Mouse (Mus musculus): ENCODE results near the gene Zfp710. TPM values are rescaled to one million over a fixed set of nuclear protein-coding genes. Genes with fewer than 3 reads are reported as not detected.

Zfp710 gene
- total and polyA plus RNA-seq, 2 experiments, result 5.4 to 12.7 TPM

DNA sequence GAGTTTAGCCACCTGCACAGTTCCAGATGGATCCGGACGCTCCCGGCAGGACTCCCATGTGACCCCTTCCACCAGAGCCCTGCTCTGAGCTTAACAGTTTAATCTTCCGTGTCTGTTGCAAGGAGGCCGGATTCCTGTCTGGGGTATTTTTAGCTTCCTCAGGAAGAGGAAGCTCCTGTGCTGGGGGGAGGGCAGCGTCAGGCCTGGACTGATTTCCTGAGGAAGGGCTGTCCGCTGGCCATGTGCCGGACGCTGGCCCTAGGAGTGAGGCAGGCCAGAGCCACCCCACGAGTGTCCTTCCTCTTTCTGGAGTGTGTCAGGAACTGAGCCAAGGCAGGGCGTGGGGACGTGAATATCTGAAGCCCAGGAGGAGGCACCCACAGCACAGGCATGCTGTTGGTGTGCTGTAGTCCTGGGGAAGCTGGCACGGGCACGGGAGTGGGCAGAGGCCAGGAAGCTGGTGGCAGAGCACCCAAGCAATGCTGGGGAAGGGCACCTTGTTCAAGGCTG lies 54.2 kb downstream of the Zfp710 start:
- H3K27me3 ChIP-seq (ENCODE audit: control insufficient read depth, insufficient read depth, low read length), result no peaks in the 10 kb centered on the region
- DNase-seq (ENCODE audit: extremely low read depth, low read depth, low spot score), result peak; percentile 86
- peak overlapping the region; percentile 25 for H3K9ac ChIP-seq (ENCODE audit: low read depth, low read length)
- H3K27ac ChIP-seq (replicated peaks; ENCODE audit: insufficient read depth, low read depth, low read length), result peak overlapping the region; percentile 52
- no peak overlapping the region for H3K4me3 ChIP-seq (ENCODE audit: insufficient read depth, low read depth, low read length)
- TF ChIP-seq CTCF (IDR thresholded peaks at IDR 0.05; ENCODE audit: low read depth, low read length) (no peak), POLR2A (IDR thresholded peaks at IDR 0.05; ENCODE audit: extremely low read depth, insufficient read depth, low read length) (no peak)
- WGBS, result 5% methylated on average over 14 of the region's 14 CpGs
- H3K4me1 ChIP-seq (ENCODE audit: control insufficient read depth, insufficient read depth, low read length), result peaks cover 17% of the 10 kb centered on the region
- H3K36me3 ChIP-seq (ENCODE audit: control insufficient read depth, insufficient read depth, low read length), result no peaks in the 10 kb centered on the region
- peaks cover 3% of the 10 kb centered on the region; the same call in 1 of the 2 replicates for H3K79me2 ChIP-seq (ENCODE audit: control insufficient read depth, insufficient read depth, low read length)

GRCm38 (mm10) chr7:80081586-80082554 lies 57.3 kb downstream of the Zfp710 start:
- peaks cover 17% of the 10 kb centered on the region for H3K4me1 ChIP-seq (ENCODE audit: control insufficient read depth, insufficient read depth, low read length)
- WGBS, result 85% methylated on average over 42 of the region's 42 CpGs
- no peaks in the 10 kb centered on the region for H3K27me3 ChIP-seq (ENCODE audit: control insufficient read depth, insufficient read depth, low read length)
- H3K36me3 ChIP-seq (ENCODE audit: control insufficient read depth, insufficient read depth, low read length), result no peaks in the 10 kb centered on the region; the same call in 1 of the 2 replicates
- H3K27ac ChIP-seq (replicated peaks; ENCODE audit: insufficient read depth, low read depth, low read length), result no peak overlapping the region
- no peak overlapping the region for H3K9ac ChIP-seq (ENCODE audit: low read depth, low read length)
- DNase-seq (ENCODE audit: extremely low read depth, low read depth, low spot score), result peak; percentile 70
- TF ChIP-seq POLR2A (IDR thresholded peaks at IDR 0.05; ENCODE audit: extremely low read depth, insufficient read depth, low read length) (no peak), CTCF (IDR thresholded peaks at IDR 0.05; ENCODE audit: low read depth, low read length) (no peak)
- H3K4me3 ChIP-seq (ENCODE audit: insufficient read depth, low read depth, low read length), result no peak overlapping the region
- no peaks in the 10 kb centered on the region for H3K79me2 ChIP-seq (ENCODE audit: control insufficient read depth, insufficient read depth, low read length)

GRCm38 (mm10) chr7:80084484-80084931 lies 59.9 kb downstream of the Zfp710 start:
- no peaks in the 10 kb centered on the region for H3K79me2 ChIP-seq (ENCODE audit: control insufficient read depth, insufficient read depth, low read length)
- peak; percentile 61 for DNase-seq (ENCODE audit: extremely low read depth, low read depth, low spot score)
- TF ChIP-seq POLR2A (IDR thresholded peaks at IDR 0.05; ENCODE audit: extremely low read depth, insufficient read depth, low read length), result no peak
- TF ChIP-seq CTCF (IDR thresholded peaks at IDR 0.05; ENCODE audit: low read depth, low read length), result peak; percentile 70
- H3K4me1 ChIP-seq (ENCODE audit: control insufficient read depth, insufficient read depth, low read length), result peaks cover 2% of the 10 kb centered on the region
- WGBS, result 59% methylated on average over 7 of the region's 7 CpGs
- no peaks in the 10 kb centered on the region; the same call in 1 of the 2 replicates for H3K36me3 ChIP-seq (ENCODE audit: control insufficient read depth, insufficient read depth, low read length)
- no peak overlapping the region for H3K4me3 ChIP-seq (ENCODE audit: insufficient read depth, low read depth, low read length)
- no peak overlapping the region for H3K9ac ChIP-seq (ENCODE audit: low read depth, low read length)
- no peak overlapping the region for H3K27ac ChIP-seq (replicated peaks; ENCODE audit: insufficient read depth, low read depth, low read length)
- H3K27me3 ChIP-seq (ENCODE audit: control insufficient read depth, insufficient read depth, low read length), result no peaks in the 10 kb centered on the region

GRCm38 (mm10) chr7:80085970-80086715 lies 61.5 kb downstream of the Zfp710 start:
- Histone ChIP-seq H3K4me3 (ENCODE audit: insufficient read depth, low read depth, low read length) (no peak overlapping the region), H3K27me3 (ENCODE audit: control insufficient read depth, insufficient read depth, low read length) (no peaks in the 10 kb centered on the region), H3K9ac (ENCODE audit: low read depth, low read length) (no peak overlapping the region), H3K27ac (replicated peaks; ENCODE audit: insufficient read depth, low read depth, low read length) (no peak overlapping the region), H3K36me3 (ENCODE audit: control insufficient read depth, insufficient read depth, low read length) (no peaks in the 10 kb centered on the region; the same call in 1 of the 2 replicates), H3K79me2 (ENCODE audit: control insufficient read depth, insufficient read depth, low read length) (no peaks in the 10 kb centered on the region), H3K4me1 (ENCODE audit: control insufficient read depth, insufficient read depth, low read length) (peaks cover 2% of the 10 kb centered on the region)
- DNase-seq (ENCODE audit: extremely low read depth, low read depth, low spot score), result no peak
- WGBS, result 90% methylated on average over 33 of the region's 33 CpGs
- TF ChIP-seq CTCF (IDR thresholded peaks at IDR 0.05; ENCODE audit: low read depth, low read length) (no peak), POLR2A (IDR thresholded peaks at IDR 0.05; ENCODE audit: extremely low read depth, insufficient read depth, low read length) (no peak)

DNA sequence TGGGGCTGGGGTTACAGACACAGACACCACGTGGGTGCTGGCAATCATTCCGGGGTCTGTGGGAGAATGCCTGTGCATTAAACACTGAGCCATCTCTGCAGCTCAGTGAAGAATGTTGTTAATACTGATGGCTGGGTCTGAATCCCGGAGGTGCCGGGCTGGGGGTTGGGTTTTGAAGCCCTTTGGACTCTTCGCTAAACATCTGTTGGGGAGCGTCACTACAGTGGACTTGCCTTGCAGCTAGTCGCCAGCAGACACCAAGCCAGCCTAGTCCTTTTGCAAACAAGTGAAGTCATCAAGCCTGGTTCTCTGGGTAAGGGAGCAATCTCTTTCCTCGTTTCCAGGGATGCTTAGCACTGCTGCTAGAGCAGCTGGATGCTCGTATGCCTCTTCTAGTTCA lies 63.6 kb downstream of the Zfp710 start:
- no peak overlapping the region for H3K27ac ChIP-seq (replicated peaks; ENCODE audit: insufficient read depth, low read depth, low read length)
- TF ChIP-seq POLR2A (IDR thresholded peaks at IDR 0.05; ENCODE audit: extremely low read depth, insufficient read depth, low read length) (no peak), CTCF (IDR thresholded peaks at IDR 0.05; ENCODE audit: low read depth, low read length) (peak; percentile 27)
- no peak overlapping the region for H3K4me3 ChIP-seq (ENCODE audit: insufficient read depth, low read depth, low read length)
- no peaks in the 10 kb centered on the region for H3K79me2 ChIP-seq (ENCODE audit: control insufficient read depth, insufficient read depth, low read length)
- DNase-seq (ENCODE audit: extremely low read depth, low read depth, low spot score), result peak; percentile 84
- no peak overlapping the region for H3K9ac ChIP-seq (ENCODE audit: low read depth, low read length)
- 30% methylated on average over 9 of the region's 9 CpGs for WGBS
- peaks cover 4% of the 10 kb centered on the region; the same call in 1 of the 2 replicates for H3K36me3 ChIP-seq (ENCODE audit: control insufficient read depth, insufficient read depth, low read length)
- H3K4me1 ChIP-seq (ENCODE audit: control insufficient read depth, insufficient read depth, low read length), result peaks cover 2% of the 10 kb centered on the region
- no peaks in the 10 kb centered on the region for H3K27me3 ChIP-seq (ENCODE audit: control insufficient read depth, insufficient read depth, low read length)
